ENCODE assay signal across 8 mouse cellular contexts in genomic region chr10:88201650-88202049, GRCm38 (mm10). TPM values are rescaled to one million over a fixed set of nuclear protein-coding genes. Genes with fewer than 3 reads are reported as not detected.
A peak's percentile ranks its signal among the peaks of the same experiment; 100 is the strongest.
DNase-seq lines count a peak whose midpoint lies in the region; ATAC-seq and TF ChIP-seq lines count a peak whose summit lies in the region.

No protein-coding gene starts in this region.

- no peaks in the 10 kb centered on the region for H3K9me3 ChIP-seq in limb, embryonic 14.5 days (ENCODE audit: control insufficient read depth, low read length)
- H3K9me3 ChIP-seq in stomach, postnatal 0 days (ENCODE audit: control insufficient read depth, low read length), result no peaks in the 10 kb centered on the region

- H3K27ac ChIP-seq in testis, adult 2 months (ENCODE audit: control insufficient read depth, insufficient read depth, low read depth, low read length), result peak overlapping the region; percentile 62
- no peak overlapping the region; the same call in 1 of the 2 replicates for H3K27ac ChIP-seq in limb, embryonic 14.5 days (replicated peaks; ENCODE audit: low read depth, low read length)
- H3K27ac ChIP-seq in stomach, postnatal 0 days (replicated peaks), result peak overlapping the region; percentile 82; the same call in 1 of the 2 replicates

- no peak for TF ChIP-seq CTCF in testis, adult 2 months (IDR thresholded peaks at IDR 0.05; ENCODE audit: control insufficient read depth, insufficient read depth, insufficient replicate concordance, low read depth, low read length)
- TF ChIP-seq CTCF in stomach, postnatal 0 days (IDR thresholded peaks at IDR 0.05; ENCODE audit: low read depth), result no peak

- H3K4me1 ChIP-seq in testis, adult 2 months (ENCODE audit: control insufficient read depth, insufficient read depth, low read length), result peaks cover 3% of the 10 kb centered on the region
- H3K4me1 ChIP-seq in limb, embryonic 14.5 days (ENCODE audit: control insufficient read depth, insufficient read depth, low read length), result peaks cover 5% of the 10 kb centered on the region
- peaks cover 4% of the 10 kb centered on the region; the same call in 1 of the 2 replicates for H3K4me1 ChIP-seq in stomach, postnatal 0 days (replicated peaks; ENCODE audit: control insufficient read depth, insufficient read depth)

- H3K27me3 ChIP-seq in testis, adult 2 months (ENCODE audit: control insufficient read depth, insufficient read depth, low read length), result no peaks in the 10 kb centered on the region
- H3K27me3 ChIP-seq in limb, embryonic 14.5 days (ENCODE audit: control insufficient read depth, insufficient read depth, low read length), result no peaks in the 10 kb centered on the region
- no peaks in the 10 kb centered on the region for H3K27me3 ChIP-seq in stomach, postnatal 0 days (ENCODE audit: control insufficient read depth, insufficient read depth, low read length)

- no peak for TF ChIP-seq POLR2A in testis, adult 2 months (IDR thresholded peaks at IDR 0.05; ENCODE audit: control insufficient read depth, low read depth, low read length)
- TF ChIP-seq POLR2A in limb, embryonic 14.5 days (IDR thresholded peaks at IDR 0.05; ENCODE audit: borderline replicate concordance, extremely low read depth, insufficient read depth, insufficient read length), result no peak

- ATAC-seq in limb, embryonic 14.5 days (ENCODE audit: low FRiP score, low read depth), result no peak
- no peak for ATAC-seq in stomach, postnatal 0 days (ENCODE audit: low FRiP score, low TSS enrichment)

- 79% methylated on average over 13 of the region's 13 CpGs for WGBS in limb, embryonic 14.5 days
- 58% methylated on average over 13 of the region's 13 CpGs for WGBS in stomach, postnatal 0 days

- H3K4me2 ChIP-seq in limb, embryonic 14.5 days (replicated peaks; ENCODE audit: low read depth, low read length, severe bottlenecking), result peak overlapping the region; percentile 61
- H3K4me2 ChIP-seq in stomach, postnatal 0 days (replicated peaks; ENCODE audit: low read depth), result peak overlapping the region; percentile 76

- peak; percentile 12 for DNase-seq in cerebellum, adult 8-10 months
- DNase-seq in cerebellum, adult 11-12 months, result no peak
- no peak for DNase-seq in testis, postnatal 10 days (ENCODE audit: low spot score)
- no peak for DNase-seq in limb, embryonic 14.5 days (ENCODE audit: low spot score)
- no peak for DNase-seq in stomach, postnatal 0 days (ENCODE audit: low spot score)
- no peak for DNase-seq in adrenal gland, postnatal 25 days
- no peak for DNase-seq in frontal cortex, postnatal 10 days (ENCODE audit: low spot score in 2 of 2)

- no peak for TF ChIP-seq EP300 in stomach, postnatal 0 days (optimal IDR thresholded peaks at IDR 0.05)

- H3K9ac ChIP-seq in limb, embryonic 14.5 days (ENCODE audit: low read depth, low read length, severe bottlenecking), result peak overlapping the region; percentile 71
- peak overlapping the region; percentile 86 for H3K9ac ChIP-seq in stomach, postnatal 0 days (ENCODE audit: low read length)

- H3K36me3 ChIP-seq in testis, adult 2 months (ENCODE audit: control insufficient read depth, insufficient read depth, low read length), result peaks cover 2% of the 10 kb centered on the region; the same call in 1 of the 2 replicates
- H3K36me3 ChIP-seq in limb, embryonic 14.5 days (ENCODE audit: control insufficient read depth, insufficient read depth, low read length), result peaks cover 5% of the 10 kb centered on the region; the same call in 1 of the 2 replicates
- peaks cover 7% of the 10 kb centered on the region; the same call in 1 of the 2 replicates for H3K36me3 ChIP-seq in stomach, postnatal 0 days (ENCODE audit: control insufficient read depth, insufficient read depth, low read length)

- H3K4me3 ChIP-seq in testis, adult 2 months (ENCODE audit: control insufficient read depth, low read depth, low read length), result peak overlapping the region; percentile 84
- peak overlapping the region; percentile 58 for H3K4me3 ChIP-seq in limb, embryonic 14.5 days (replicated peaks; ENCODE audit: low read length)
- peak overlapping the region; percentile 65 for H3K4me3 ChIP-seq in stomach, postnatal 0 days (ENCODE audit: low read depth, low read length)

RNA-seq across cellular contexts. Expression of gene Washc3, which starts 0.8 kb away (rescaled TPM):
- polyA plus RNA-seq in testis, adult 2 months (2012; rRNA removed), result 31.1 and 33.7 TPM in 2 replicates
- polyA plus RNA-seq in limb, embryonic 14.5 days (2012; rRNA removed), result 22.3 and 27.4 TPM in 2 replicates
- polyA plus RNA-seq in limb, embryonic 14.5 days (2014; fragmentation: Nextera tagmentation; extraction: Ambion mirVana), result 53.3 and 55.9 TPM in 2 replicates
- polyA plus RNA-seq in stomach, postnatal 0 days (2015; fragmentation: Nextera tagmentation; extraction: Ambion mirVana), result 69.4 and 70.0 TPM in 2 replicates
- 59.6 and 62.9 TPM in 2 replicates for total RNA-seq in adrenal gland, postnatal 25 days (2021)

RNA-seq across cellular contexts. Expression of gene Nup37, which starts 54.9 kb away (rescaled TPM):
- polyA plus RNA-seq in testis, adult 2 months (2012; rRNA removed), result 13.7 and 14.8 TPM in 2 replicates
- 42.4 and 45.4 TPM in 2 replicates for polyA plus RNA-seq in limb, embryonic 14.5 days (2012; rRNA removed)
- 72.5 and 73.2 TPM in 2 replicates for polyA plus RNA-seq in limb, embryonic 14.5 days (2014; fragmentation: Nextera tagmentation; extraction: Ambion mirVana)
- polyA plus RNA-seq in stomach, postnatal 0 days (2015; fragmentation: Nextera tagmentation; extraction: Ambion mirVana), result 32.0 and 37.4 TPM in 2 replicates
- 6.9 and 14.6 TPM in 2 replicates for total RNA-seq in adrenal gland, postnatal 25 days (2021)

RNA-seq across cellular contexts. Expression of gene Parpbp, which starts 54.9 kb away (rescaled TPM):
- polyA plus RNA-seq in testis, adult 2 months (2012; rRNA removed), result 4.7 TPM in 2 replicates
- polyA plus RNA-seq in limb, embryonic 14.5 days (2012; rRNA removed), result 6.4 and 7.2 TPM in 2 replicates
- polyA plus RNA-seq in limb, embryonic 14.5 days (2014; fragmentation: Nextera tagmentation; extraction: Ambion mirVana), result 8.7 and 10.2 TPM in 2 replicates
- polyA plus RNA-seq in stomach, postnatal 0 days (2015; fragmentation: Nextera tagmentation; extraction: Ambion mirVana), result 2.2 and 2.5 TPM in 2 replicates
- total RNA-seq in adrenal gland, postnatal 25 days (2021), result 1.6 and 2.2 TPM in 2 replicates
